Mouse (Mus musculus) left cerebral cortex, adult 2 months (tissue): Measurements from ENCODE around the gene Atf6b. TPM values are rescaled to one million over a fixed set of nuclear protein-coding genes. Genes with fewer than 3 reads are reported as not detected.

ENCODE experiments used
- DNase-seq, 2 experiments: peaks; one replicate each; pipeline ENCODE4 v3.0.0; 2021 to 2022; ENCODE audit warnings: low spot score in 2 of 2, mixed read lengths in 1 of 2; ENCODE audit errors: extremely low spot score in 1 of 2
- H3K27ac ChIP-seq: fragments of 200-600 bp; 2 replicates; pipeline ENCODE4 v1.8.1; 2022
- H3K4me3 ChIP-seq: fragments of 200-600 bp; 2 replicates; pipeline ENCODE4 v1.8.1; 2022
- CTCF ChIP-seq: fragments of 200-600 bp; IDR thresholded peaks from 2 replicates; pipeline ENCODE4 v1.8.1; 2022; ENCODE audit warnings: antibody characterized with exemption, mild to moderate bottlenecking, moderate library complexity
- intact Hi-C: fragments of 180-260 bp; cut with DNase I; formaldehyde crosslinking; loops from one replicate; pipeline ENCODE4 v1.15.1; 2025
- total RNA-seq, 2 experiments: library from RNA; stranded (reverse); gene quantifications; 2 replicates each; pipeline ENCODE4 v1.2.3; 2021

Gene Atf6b
- total RNA-seq, 2 experiments from 2014 or later: 64.3 to 66.4 TPM

- peak; percentile 53 for TF ChIP-seq CTCF
- no peak for DNase-seq
- peak overlapping the region; percentile 29 for H3K27ac ChIP-seq
- intact Hi-C loops: loop anchor here (5.0 kb wide), 2 partner anchors 161 to 241 kb away; no protein-coding TSS in a partner anchor
- H3K4me3 ChIP-seq: no peak overlapping the region
Observed at GRCm38 (mm10) chr17:34651507-34652221, 4.7 kb downstream of the Atf6b start.

GRCm38 (mm10) chr17:34652546-34652945, 5.6 kb downstream of the Atf6b start:
- TF ChIP-seq CTCF: no peak
- no peak for DNase-seq
- H3K27ac ChIP-seq: peak overlapping the region; percentile 29; the same call in 1 of the 2 replicates
- intact Hi-C loops: loop anchor here (5.0 kb wide), 2 partner anchors 160 to 240 kb away; no protein-coding TSS in a partner anchor
- no peak overlapping the region for H3K4me3 ChIP-seq

GRCm38 (mm10) chr17:34652985-34653384, 6.0 kb downstream of the Atf6b start:
- TF ChIP-seq CTCF: no peak
- Histone ChIP-seq H3K27ac (no peak overlapping the region; the same call in 1 of the 2 replicates), H3K4me3 (no peak overlapping the region)
- DNase-seq: no peak
- intact Hi-C loops: loop anchor here (5.0 kb wide), 2 partner anchors 159 to 239 kb away; no protein-coding TSS in a partner anchor

DNA sequence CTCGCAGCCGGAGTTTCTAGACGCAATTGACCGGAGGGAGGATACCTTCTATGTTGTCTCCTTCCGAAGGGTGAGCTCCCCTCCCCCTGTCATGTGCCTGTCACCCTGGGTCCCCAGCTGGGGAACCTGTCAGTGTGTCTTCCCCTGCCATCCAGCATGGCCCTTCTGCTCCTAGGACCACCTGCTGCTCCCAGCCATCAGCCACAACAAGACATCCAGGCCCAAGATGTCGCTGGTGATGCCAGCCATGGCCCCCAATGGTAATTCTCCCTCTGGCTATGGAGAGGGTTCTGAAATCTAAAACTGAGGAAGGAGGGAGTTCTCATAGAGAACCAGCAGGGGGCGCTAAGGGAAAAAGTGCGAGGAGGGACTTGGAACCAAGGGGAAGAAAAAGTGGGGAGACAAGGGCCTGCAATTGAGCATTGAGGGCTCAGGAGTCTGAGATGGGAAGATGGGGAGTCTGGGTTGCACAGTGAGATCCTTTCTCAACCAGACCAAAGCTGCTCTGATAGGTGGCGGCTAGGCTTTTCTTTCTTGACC, 6.9 kb downstream of the Atf6b start:
- Histone ChIP-seq H3K4me3 (no peak overlapping the region), H3K27ac (no peak overlapping the region)
- TF ChIP-seq CTCF: peak; percentile 88
- intact Hi-C loops: loop anchor here (1.0 to 5.0 kb wide), 3 partner anchors 59 to 238 kb away; no protein-coding TSS in a partner anchor
- peak in 1 of 2 experiments; percentile 72 for DNase-seq

DNA sequence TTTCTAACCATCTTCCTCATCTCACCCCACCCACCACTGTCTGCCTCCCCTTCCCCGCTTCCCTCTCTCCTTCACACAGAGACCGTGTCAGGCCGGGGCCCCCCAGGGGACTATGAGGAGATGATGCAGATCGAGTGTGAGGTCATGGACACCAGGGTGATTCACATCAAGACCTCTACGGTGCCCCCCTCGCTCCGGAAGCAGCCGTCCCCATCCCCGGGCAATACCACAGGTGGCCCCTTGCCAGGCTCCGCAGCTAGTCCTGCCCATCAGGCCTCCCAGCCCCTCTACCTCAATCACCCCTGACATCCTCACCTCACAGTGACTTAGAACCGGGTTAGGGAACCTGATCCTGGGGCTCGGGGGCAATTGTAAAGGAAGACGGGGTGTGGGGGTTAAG, 7.4 kb downstream of the Atf6b start:
- intact Hi-C loops: loop anchor here (1.0 to 5.0 kb wide), 3 partner anchors 59 to 238 kb away; no protein-coding TSS in a partner anchor
- H3K27ac ChIP-seq: no peak overlapping the region
- no peak for TF ChIP-seq CTCF
- DNase-seq: no peak
- no peak overlapping the region for H3K4me3 ChIP-seq

DNA sequence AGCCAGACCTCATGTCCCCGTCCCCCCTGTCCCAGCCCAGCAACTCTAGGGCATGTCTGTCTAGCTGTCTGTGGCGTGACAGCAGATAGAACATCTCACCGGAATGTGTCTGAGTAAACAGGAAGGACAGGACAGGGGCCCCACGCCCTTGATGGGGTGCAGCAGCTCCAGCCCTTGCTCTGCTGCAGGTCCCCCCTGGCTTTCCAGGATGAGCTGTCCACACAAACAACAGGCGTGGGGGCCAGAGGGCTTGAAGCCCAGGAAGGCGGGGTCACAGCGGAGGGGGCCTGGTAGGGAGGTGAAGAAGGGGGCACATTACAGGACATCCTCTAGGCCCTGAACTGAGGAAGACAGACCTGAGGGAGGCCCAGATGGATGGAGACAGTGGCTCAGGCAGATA, 8.2 kb downstream of the Atf6b start:
- peak overlapping the region; percentile 28; the same call in 1 of the 2 replicates for H3K27ac ChIP-seq
- DNase-seq: no peak

DNA sequence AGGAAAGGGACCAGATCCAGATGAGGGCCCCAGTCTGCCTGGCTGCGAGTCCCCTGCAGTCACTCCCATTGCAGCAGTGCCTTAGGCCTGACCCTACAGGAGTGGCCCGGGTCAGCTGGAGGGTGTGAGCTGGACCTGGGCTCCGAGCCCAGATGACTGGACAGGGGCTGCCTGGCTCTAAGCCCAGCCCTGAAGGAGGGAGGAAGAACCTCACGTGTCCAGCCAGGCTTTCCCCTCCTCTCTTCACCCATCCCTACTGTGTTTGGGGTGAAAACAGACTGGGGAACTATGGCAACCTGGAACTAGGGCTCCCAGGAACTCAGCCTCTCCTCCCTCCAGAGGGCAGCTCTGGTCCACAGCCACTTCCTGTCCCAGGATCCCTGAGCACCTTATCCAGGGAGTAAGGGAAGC, 8.6 kb downstream of the Atf6b start:
- intact Hi-C loops: no loop called here
- H3K27ac ChIP-seq: peak overlapping the region; percentile 58; the same call in 1 of the 2 replicates
- DNase-seq: no peak
- peak; percentile 16; the same call in 1 of the 2 replicates for TF ChIP-seq CTCF
- H3K4me3 ChIP-seq: no peak overlapping the region

More for the DNA sequence above, 8.2 kb downstream of the Atf6b start:
- intact Hi-C loops: no loop called here
- TF ChIP-seq CTCF: no peak
- H3K4me3 ChIP-seq: no peak overlapping the region

DNA sequence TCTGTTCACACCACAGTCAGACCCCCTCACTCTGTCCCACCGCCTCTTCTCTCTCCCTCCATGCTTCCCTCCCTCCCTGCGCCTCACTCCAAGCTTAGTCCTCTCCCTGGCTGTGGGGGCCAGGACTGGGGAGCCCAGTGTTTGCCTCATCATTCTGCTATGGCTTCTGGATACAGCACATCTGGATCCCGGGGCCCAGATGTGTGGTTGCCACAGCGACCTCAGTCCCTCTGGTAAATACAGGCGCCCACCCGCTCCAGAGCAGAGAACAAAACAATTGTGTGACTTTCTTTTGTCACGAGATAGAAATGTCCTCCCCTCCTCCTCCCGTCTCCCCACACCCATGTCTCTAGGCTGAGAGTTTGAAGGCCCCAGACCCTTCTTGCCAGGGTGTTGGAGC, 9.7 kb downstream of the Atf6b start:
- no peak overlapping the region for H3K27ac ChIP-seq
- TF ChIP-seq CTCF: no peak
- intact Hi-C loops: no loop called here
- DNase-seq: no peak
- H3K4me3 ChIP-seq: no peak overlapping the region

GRCm38 (mm10) chr17:34657271-34657670, 10.3 kb downstream of the Atf6b start:
- Histone ChIP-seq H3K4me3 (no peak overlapping the region), H3K27ac (no peak overlapping the region)
- intact Hi-C loops: no loop called here
- TF ChIP-seq CTCF: no peak
- no peak for DNase-seq

GRCm38 (mm10) chr17:34658145-34658544, 11.2 kb downstream of the Atf6b start:
- Histone ChIP-seq H3K27ac (no peak overlapping the region), H3K4me3 (no peak overlapping the region)
- no peak for DNase-seq
- no peak for TF ChIP-seq CTCF
- intact Hi-C loops: no loop called here

DNA sequence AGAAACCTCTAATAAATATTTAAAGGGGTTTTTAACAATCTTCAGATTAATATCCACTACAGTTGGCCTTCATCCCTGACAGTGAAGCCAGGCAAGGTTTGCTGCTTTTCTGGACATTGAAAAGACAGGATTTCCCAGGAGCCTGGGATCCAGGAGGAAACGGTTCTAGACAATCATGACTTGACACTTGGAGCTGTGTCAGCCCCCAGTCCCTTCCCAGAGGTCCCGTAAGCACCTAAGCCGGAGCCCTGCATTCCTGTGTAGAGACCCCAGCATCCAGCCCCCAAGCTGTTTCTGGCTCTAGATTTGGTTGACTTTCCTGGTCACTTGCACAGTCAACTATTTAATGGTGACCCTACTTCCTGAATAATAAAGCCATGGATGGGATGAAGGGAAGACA, 11.6 kb downstream of the Atf6b start:
- Histone ChIP-seq H3K4me3 (no peak overlapping the region), H3K27ac (no peak overlapping the region)
- intact Hi-C loops: no loop called here
- TF ChIP-seq CTCF: no peak
- DNase-seq: no peak

GRCm38 (mm10) chr17:34659181-34659896, 12.4 kb downstream of the Atf6b start:
- no peak for DNase-seq
- intact Hi-C loops: no loop called here
- TF ChIP-seq CTCF: no peak
- no peak overlapping the region for H3K27ac ChIP-seq
- H3K4me3 ChIP-seq: no peak overlapping the region
